Mouse (Mus musculus): ENCODE data around the gene Neil3.

GRCm38 (mm10) chr8:53638495-53639171 is at the start of gene Neil3:
- no peak for TF ChIP-seq CTCF (IDR thresholded peaks at IDR 0.05; ENCODE audit: control insufficient read depth, insufficient read depth, insufficient replicate concordance, low read depth, low read length)
- TF ChIP-seq POLR2A (IDR thresholded peaks at IDR 0.05; ENCODE audit: control insufficient read depth, low read depth, low read length): no peak

Data from testis, adult 2 months (tissue).